Mouse (Mus musculus) liver, embryonic 16.5 days (tissue): ENCODE data around the gene Mccc2. TPM values are rescaled to one million over a fixed set of nuclear protein-coding genes. Genes with fewer than 3 reads are reported as not detected.

Experiments used
- ATAC-seq: fragments of 200-750 bp; cut with Nextera tagmentation; 2 replicates; pipeline ENCODE4 v1.8.0; 2017; ENCODE audit warnings: low read depth, mild to moderate bottlenecking, moderate number of reproducible peaks, moderate library complexity
- H3K27ac ChIP-seq: fragments of 300-500 bp; sonication (generic); 2 replicates; pipeline ENCODE4 v1.5.1; 2014; ENCODE audit warnings: mild to moderate bottlenecking, low read length
- H3K27me3 ChIP-seq: fragments of 300-500 bp; sonication (generic); 2 replicates; pipeline ENCODE4 v1.6.1; 2014; ENCODE audit warnings: low read depth, low read length, mixed read lengths; ENCODE audit not compliant: control insufficient read depth, insufficient read depth
- H3K36me3 ChIP-seq: fragments of 300-500 bp; sonication (generic); 2 replicates; pipeline ENCODE4 v1.6.1; 2014; ENCODE audit warnings: mild to moderate bottlenecking; ENCODE audit not compliant: control insufficient read depth, insufficient read depth
- H3K4me1 ChIP-seq: fragments of 300-500 bp; sonication (generic); 2 replicates; pipeline ENCODE4 v1.6.1; 2014; ENCODE audit warnings: low read depth, low read length, mixed read lengths; ENCODE audit not compliant: control insufficient read depth
- H3K4me2 ChIP-seq: fragments of 300-500 bp; sonication (generic); 2 replicates; pipeline ENCODE4 v1.6.1; 2014; ENCODE audit warnings: low read depth, low read length, mixed read lengths
- H3K4me3 ChIP-seq: fragments of 300-500 bp; sonication (generic); 2 replicates; pipeline ENCODE4 v1.5.1; 2014; ENCODE audit warnings: low read depth, mild to moderate bottlenecking, low read length
- H3K9ac ChIP-seq: fragments of 300-500 bp; sonication (generic); 2 replicates; pipeline ENCODE4 v1.6.1; 2014; ENCODE audit warnings: low read depth, low read length
- H3K9me3 ChIP-seq: fragments of 300-500 bp; sonication (generic); replicated peaks from 2 replicates; pipeline ENCODE4 v1.6.1; 2016; ENCODE audit warnings: low read length; ENCODE audit not compliant: control insufficient read depth
- WGBS: fragments of 180-500 bp; shearing (Covaris S2); extraction: QIAGEN DNeasy Blood & Tissue Kit; methylation state at CpG from one replicate; pipeline ENCODE4 v1.1.7; 2014; ENCODE audit not compliant: insufficient replicate concordance; 5-methylcytosine and 5-hydroxymethylcytosine counted together
- polyA plus RNA-seq: library from polyadenylated mRNA; unstranded; fragments of >200 nt; fragmentation: Nextera tagmentation; extraction: Ambion mirVana; gene quantifications from 2 replicates; pipeline ENCODE4 v1.2.1, GENCODE M21; 2015

Gene Mccc2
- polyA plus RNA-seq, 1 experiment from 2014 or later = 22.8 TPM

DNA sequence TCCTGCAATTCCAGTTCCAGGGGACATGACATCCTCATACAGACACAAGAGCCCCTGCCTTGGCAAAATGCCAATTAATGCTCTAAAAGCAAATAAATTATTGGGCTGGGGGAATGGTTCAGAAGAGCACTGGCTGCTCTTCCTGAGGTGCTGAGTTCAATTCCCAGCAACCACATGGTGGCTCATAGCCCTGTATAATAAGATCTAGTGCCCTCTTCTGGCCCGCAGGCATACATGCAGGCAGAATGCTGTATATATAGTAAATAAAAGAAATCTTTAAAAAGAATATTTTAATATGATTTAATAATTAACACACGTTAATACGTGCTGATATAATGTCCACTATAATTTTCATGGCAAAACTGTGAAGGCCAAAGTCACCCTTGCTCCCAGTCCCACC, 17.3 kb downstream of the Mccc2 start:
- ATAC-seq = no peak
- WGBS = 67% methylated on average over 3 of the region's 3 CpGs
- Histone ChIP-seq H3K36me3 (no peaks in the 10 kb centered on the region), H3K4me2 (no peak overlapping the region), H3K27ac (no peak overlapping the region), H3K27me3 (no peaks in the 10 kb centered on the region), H3K4me1 (no peaks in the 10 kb centered on the region), H3K9ac (no peak overlapping the region), H3K4me3 (no peak overlapping the region), H3K9me3 (no peaks in the 10 kb centered on the region)

DNA sequence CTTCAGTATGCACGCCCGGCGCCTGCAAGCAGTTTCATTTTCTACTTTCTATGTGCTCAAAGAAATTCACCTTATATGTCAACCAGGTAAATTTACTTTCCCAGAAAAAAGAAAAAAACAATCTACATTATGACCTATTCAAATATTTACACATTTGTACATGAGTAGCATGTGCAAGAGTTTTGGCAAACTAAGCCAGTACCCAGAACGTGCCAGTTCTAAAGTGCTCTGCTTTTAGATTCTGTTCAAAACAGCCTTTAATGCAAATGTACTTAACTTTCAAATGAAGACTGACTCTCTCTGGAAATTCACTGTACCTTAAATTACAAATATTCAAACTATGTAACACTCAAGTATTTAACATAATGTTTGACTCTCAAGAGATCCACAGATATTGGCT, 25.8 kb downstream of the Mccc2 start:
- H3K9ac ChIP-seq = no peak overlapping the region
- no peak for ATAC-seq
- 80% methylated on average over 4 of the region's 4 CpGs for WGBS
- H3K9me3 ChIP-seq = no peaks in the 10 kb centered on the region
- H3K27me3 ChIP-seq = no peaks in the 10 kb centered on the region
- no peaks in the 10 kb centered on the region for H3K36me3 ChIP-seq
- H3K27ac ChIP-seq = no peak overlapping the region
- H3K4me1 ChIP-seq = no peaks in the 10 kb centered on the region
- H3K4me3 ChIP-seq = no peak overlapping the region
- H3K4me2 ChIP-seq = no peak overlapping the region

DNA sequence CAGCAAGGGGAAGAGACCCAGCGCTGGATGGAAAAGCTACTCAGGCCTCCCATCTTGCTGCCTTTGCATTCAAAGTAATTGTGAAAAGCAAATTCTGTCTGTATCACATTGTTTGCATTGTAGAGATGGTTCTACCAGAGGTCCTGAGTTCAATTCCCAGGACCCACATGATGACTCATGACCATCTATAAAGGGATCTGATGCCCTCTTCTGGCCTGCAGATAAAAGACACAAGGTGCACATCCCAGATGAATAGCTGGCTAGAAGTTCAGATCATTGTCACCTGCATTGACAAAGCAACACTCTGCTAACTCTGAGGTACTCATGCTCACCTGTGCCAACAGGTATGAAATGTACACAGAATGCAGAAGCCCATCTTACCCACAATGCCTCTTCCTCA, 32.1 kb downstream of the Mccc2 start:
- ATAC-seq = no peak
- H3K27me3 ChIP-seq = no peaks in the 10 kb centered on the region
- WGBS = 81% methylated on average over 1 of the region's 1 CpGs
- H3K9me3 ChIP-seq = no peaks in the 10 kb centered on the region
- H3K9ac ChIP-seq = no peak overlapping the region
- no peaks in the 10 kb centered on the region for H3K36me3 ChIP-seq
- no peak overlapping the region for H3K27ac ChIP-seq
- H3K4me3 ChIP-seq = no peak overlapping the region
- H3K4me1 ChIP-seq = no peaks in the 10 kb centered on the region
- H3K4me2 ChIP-seq = no peak overlapping the region

DNA sequence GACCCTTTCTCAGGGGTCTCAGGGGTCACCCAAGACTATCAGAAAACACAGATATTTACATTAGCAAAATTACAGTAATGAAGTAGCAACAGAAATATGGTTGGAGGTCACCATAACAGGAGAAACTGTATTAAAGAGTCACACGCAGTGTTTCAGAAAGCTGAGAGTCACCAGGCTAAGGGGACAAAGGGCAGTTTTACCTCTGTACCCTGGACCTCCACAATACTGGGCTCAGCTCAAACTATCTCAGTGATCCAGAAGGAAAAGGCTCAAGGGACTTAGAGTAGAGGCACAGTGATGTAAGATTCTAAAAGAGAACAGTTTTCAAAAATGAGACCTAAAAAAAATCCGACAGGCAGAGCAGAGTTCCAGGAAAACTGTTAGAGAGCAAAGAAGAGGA, 36.0 kb downstream of the Mccc2 start:
- H3K27ac ChIP-seq = no peak overlapping the region
- no peaks in the 10 kb centered on the region; the same call in 1 of the 2 replicates for H3K36me3 ChIP-seq
- no peak for ATAC-seq
- WGBS = 55% methylated on average over 2 of the region's 2 CpGs
- H3K4me2 ChIP-seq = no peak overlapping the region
- no peak overlapping the region for H3K4me3 ChIP-seq
- H3K4me1 ChIP-seq = no peaks in the 10 kb centered on the region
- H3K9me3 ChIP-seq = no peaks in the 10 kb centered on the region
- H3K9ac ChIP-seq = no peak overlapping the region
- H3K27me3 ChIP-seq = no peaks in the 10 kb centered on the region

DNA sequence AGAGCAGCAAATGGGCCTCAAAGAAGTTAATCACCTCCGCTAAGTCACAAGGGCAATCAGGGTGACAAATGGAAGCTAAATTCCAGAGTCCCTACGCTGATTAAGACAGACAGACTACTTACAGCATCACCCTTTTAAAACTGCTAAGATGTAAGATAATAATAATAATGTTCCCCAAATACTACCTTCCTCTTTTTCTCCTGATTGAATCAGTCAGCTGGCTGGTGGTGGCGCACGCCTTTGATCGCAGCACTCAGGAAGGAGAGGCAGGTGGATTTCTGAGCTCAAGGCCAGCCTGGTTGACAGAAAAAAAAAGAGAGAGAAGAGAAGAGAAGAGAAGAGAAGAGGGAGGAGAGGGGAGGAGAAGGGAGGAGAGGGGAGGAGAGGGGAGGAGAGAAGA, 45.4 kb downstream of the Mccc2 start:
- Histone ChIP-seq H3K27me3 (no peaks in the 10 kb centered on the region), H3K9me3 (no peaks in the 10 kb centered on the region), H3K9ac (no peak overlapping the region), H3K4me2 (no peak overlapping the region), H3K4me3 (no peak overlapping the region), H3K27ac (no peak overlapping the region), H3K36me3 (no peaks in the 10 kb centered on the region), H3K4me1 (no peaks in the 10 kb centered on the region)
- 79% methylated on average over 5 of the region's 5 CpGs for WGBS
- no peak for ATAC-seq

GRCm38 (mm10) chr13:99967013-99967678, 48.3 kb downstream of the Mccc2 start:
- Histone ChIP-seq H3K27ac (no peak overlapping the region), H3K4me2 (no peak overlapping the region), H3K9me3 (no peaks in the 10 kb centered on the region), H3K27me3 (no peaks in the 10 kb centered on the region), H3K4me1 (no peaks in the 10 kb centered on the region), H3K9ac (no peak overlapping the region), H3K36me3 (no peaks in the 10 kb centered on the region), H3K4me3 (no peak overlapping the region)
- 71% methylated on average over 11 of the region's 11 CpGs for WGBS
- ATAC-seq = no peak

DNA sequence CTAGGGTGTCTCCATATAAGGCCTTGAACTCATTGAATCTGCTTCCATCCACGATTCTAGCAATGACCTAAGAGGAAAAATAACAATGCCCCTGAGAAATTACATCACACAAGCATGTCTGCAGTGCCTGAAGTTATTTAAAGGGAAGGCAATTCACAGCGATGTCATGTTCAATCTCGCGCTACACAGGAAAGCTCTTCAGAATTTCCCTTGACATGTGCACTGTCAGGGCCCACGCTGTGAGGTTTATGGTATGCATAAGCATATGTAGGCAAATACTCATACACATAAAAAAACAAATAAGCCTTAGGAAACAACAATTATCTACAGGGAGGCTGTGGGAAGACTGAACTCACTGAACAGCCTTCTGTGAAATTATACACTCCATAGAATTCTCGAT, 51.6 kb downstream of the Mccc2 start:
- no peak for ATAC-seq
- Histone ChIP-seq H3K27me3 (no peaks in the 10 kb centered on the region), H3K4me3 (no peak overlapping the region), H3K4me1 (no peaks in the 10 kb centered on the region), H3K36me3 (no peaks in the 10 kb centered on the region), H3K27ac (no peak overlapping the region), H3K9me3 (no peaks in the 10 kb centered on the region), H3K4me2 (no peak overlapping the region), H3K9ac (no peak overlapping the region)
- 73% methylated on average over 6 of the region's 6 CpGs for WGBS

DNA sequence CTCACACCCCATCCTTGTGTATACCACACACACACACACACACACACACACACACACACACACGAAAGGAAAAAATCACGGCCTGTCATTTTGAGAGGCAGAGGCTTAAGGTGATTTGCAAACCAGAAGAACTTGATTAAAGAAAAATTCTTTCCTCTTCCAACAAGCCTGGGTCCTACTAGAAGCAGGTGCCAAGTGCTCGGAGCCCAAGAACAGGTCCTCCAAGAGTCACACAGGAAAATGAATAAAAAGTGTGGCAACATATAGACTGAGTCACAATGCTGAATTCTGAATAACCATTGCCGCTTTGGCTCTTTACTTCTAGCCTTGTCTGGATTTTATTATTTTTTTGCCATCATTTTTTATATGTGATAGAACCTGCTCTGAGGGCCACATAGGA, 53.8 kb downstream of the Mccc2 start:
- no peak overlapping the region for H3K9ac ChIP-seq
- H3K4me2 ChIP-seq = no peak overlapping the region
- 74% methylated on average over 4 of the region's 4 CpGs for WGBS
- no peak overlapping the region for H3K27ac ChIP-seq
- no peaks in the 10 kb centered on the region for H3K27me3 ChIP-seq
- ATAC-seq = no peak
- H3K4me3 ChIP-seq = no peak overlapping the region
- no peaks in the 10 kb centered on the region for H3K4me1 ChIP-seq
- H3K36me3 ChIP-seq = peaks cover 2% of the 10 kb centered on the region
- no peaks in the 10 kb centered on the region for H3K9me3 ChIP-seq

- H3K4me1 ChIP-seq = no peaks in the 10 kb centered on the region
- no peak overlapping the region for H3K4me2 ChIP-seq
- H3K27me3 ChIP-seq = no peaks in the 10 kb centered on the region
- no peak overlapping the region for H3K27ac ChIP-seq
- no peak overlapping the region for H3K4me3 ChIP-seq
- WGBS = 44% methylated on average over 1 of the region's 1 CpGs
- H3K9ac ChIP-seq = no peak overlapping the region
- peaks cover 5% of the 10 kb centered on the region for H3K36me3 ChIP-seq
- no peak for ATAC-seq
- H3K9me3 ChIP-seq = no peaks in the 10 kb centered on the region
Observed at GRCm38 (mm10) chr13:99955591-99955944, 59.9 kb downstream of the Mccc2 start.
